Mouse (Mus musculus): ENCODE data around the gene Neurod2.

DNA sequence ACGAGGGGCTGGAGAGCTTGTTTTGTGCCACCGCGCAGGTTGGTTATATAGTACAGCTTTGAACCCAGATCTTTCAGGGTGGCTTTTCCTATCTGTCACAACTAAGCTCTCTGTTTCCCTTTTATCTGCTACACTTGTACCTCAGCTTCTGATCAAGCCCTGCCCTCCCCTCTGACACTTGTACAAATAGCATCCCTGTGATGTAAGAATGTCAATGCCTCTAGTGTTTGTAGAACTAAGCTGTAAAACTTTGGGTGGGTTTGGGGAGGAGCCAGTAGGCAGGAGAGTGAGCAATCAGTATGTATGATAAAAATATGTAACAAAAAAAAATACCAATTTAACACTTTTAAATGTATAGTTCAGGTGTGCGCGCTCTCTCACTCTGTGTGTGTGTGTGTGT, 35.0 kb upstream of the Neurod2 start:
- TF ChIP-seq EP300 (IDR thresholded peaks at IDR 0.05; ENCODE audit: insufficient read depth, low read depth, low read length): no peak
- no peak for TF ChIP-seq CTCF (IDR thresholded peaks at IDR 0.05)

Data from heart, adult 2 months (tissue).